Mouse (Mus musculus) small intestine, adult 2 months (tissue): ENCODE data around the gene Ttc22. TPM values are rescaled to one million over a fixed set of nuclear protein-coding genes. Genes with fewer than 3 reads are reported as not detected.

Experiments
- H3K27ac ChIP-seq: fragments of 200-500 bp; 2 replicates; pipeline ENCODE4 v1.5.1; 2012; ENCODE audit warnings: low read depth, low read length, control low read depth, inconsistent platforms; ENCODE audit not compliant: insufficient read depth
- H3K27me3 ChIP-seq: fragments of 200-500 bp; 2 replicates; pipeline ENCODE4 v1.6.1; 2012; ENCODE audit warnings: mild to moderate bottlenecking, moderate library complexity, low read length, inconsistent platforms; ENCODE audit not compliant: control insufficient read depth, insufficient read depth
- H3K36me3 ChIP-seq: fragments of 200-500 bp; 2 replicates; pipeline ENCODE4 v1.6.1; 2012; ENCODE audit warnings: mild to moderate bottlenecking, low read length, control low read depth, inconsistent platforms; ENCODE audit not compliant: control insufficient read depth, insufficient read depth
- H3K4me1 ChIP-seq: fragments of 200-500 bp; 2 replicates; pipeline ENCODE4 v1.6.1; 2012; ENCODE audit warnings: low read length, inconsistent platforms, mixed read lengths; ENCODE audit not compliant: control insufficient read depth, insufficient read depth, insufficient read length
- H3K4me3 ChIP-seq: fragments of 200-500 bp; 2 replicates; pipeline ENCODE4 v1.5.1; 2012; ENCODE audit warnings: low read depth, mild to moderate bottlenecking, control low read depth, inconsistent platforms, low read length, moderate library complexity
- CTCF ChIP-seq: fragments of 200-500 bp; IDR thresholded peaks from 2 replicates; pipeline ENCODE4 v1.5.1; 2012; ENCODE audit warnings: low read depth, mild to moderate bottlenecking, control low read depth, inconsistent platforms, low read length, moderate library complexity, mixed read lengths; ENCODE audit not compliant: insufficient replicate concordance, insufficient read length; ENCODE audit errors: extremely low read depth
- POLR2A ChIP-seq: fragments of 200-500 bp; IDR thresholded peaks from 2 replicates; pipeline ENCODE4 v1.6.1; 2012; ENCODE audit warnings: low read depth, mild to moderate bottlenecking, control low read depth, inconsistent platforms, low read length, moderate library complexity
- WGBS: fragments of 180-500 bp; shearing (Covaris S2); methylation state at CpG from one replicate; pipeline ENCODE4 v1.1.7; 2018; 5-methylcytosine and 5-hydroxymethylcytosine counted together
- polyA plus RNA-seq: library from polyadenylated mRNA; depleted of rRNA; stranded (reverse); fragments of >200 nt; gene quantifications from 2 replicates; pipeline ENCODE4 v1.2.3, GENCODE M21; 2012; rRNA removed

Gene Ttc22
- polyA plus RNA-seq, 1 experiment: 112 TPM

GRCm38 (mm10) chr4:106678442-106679118 lies 56.3 kb downstream of the Ttc22 start, which contains the start of gene Ttc4:
TSS of gene Ttc4 (minus strand) at chr4:106678944.
- peaks cover 26% of the 10 kb centered on the region for H3K36me3 ChIP-seq
- no peaks in the 10 kb centered on the region for H3K27me3 ChIP-seq
- H3K27ac ChIP-seq: peak within 1 kb of the TSS; percentile 2; the same call in 1 of the 2 replicates
- TF ChIP-seq CTCF: no peak
- peak; percentile 83 for TF ChIP-seq POLR2A
- H3K4me1 ChIP-seq: no peaks in the 10 kb centered on the region
- H3K4me3 ChIP-seq: peak within 1 kb of the TSS; percentile 79
- under 1% methylated on average over 43 of the region's 43 CpGs for WGBS

GRCm38 (mm10) chr4:106679152-106679551 lies 56.9 kb downstream of the Ttc22 start:
- Histone ChIP-seq H3K27me3 (no peaks in the 10 kb centered on the region), H3K27ac (no peak overlapping the region), H3K36me3 (peaks cover 23% of the 10 kb centered on the region), H3K4me3 (no peak overlapping the region), H3K4me1 (no peaks in the 10 kb centered on the region)
- 39% methylated on average over 3 of the region's 3 CpGs for WGBS
- no peak for TF ChIP-seq POLR2A
- TF ChIP-seq CTCF: no peak

GRCm38 (mm10) chr4:106680955-106681354 lies 58.7 kb downstream of the Ttc22 start:
- TF ChIP-seq CTCF (no peak), POLR2A (no peak)
- Histone ChIP-seq H3K4me3 (no peak overlapping the region), H3K27ac (no peak overlapping the region), H3K27me3 (no peaks in the 10 kb centered on the region), H3K36me3 (peaks cover 10% of the 10 kb centered on the region), H3K4me1 (peaks cover 2% of the 10 kb centered on the region; the same call in 1 of the 2 replicates)
- WGBS: 23% methylated on average over 2 of the region's 2 CpGs

GRCm38 (mm10) chr4:106688636-106689296 lies 66.5 kb downstream of the Ttc22 start:
- Histone ChIP-seq H3K27me3 (no peaks in the 10 kb centered on the region), H3K27ac (peak overlapping the region; percentile 77), H3K4me1 (peaks cover 7% of the 10 kb centered on the region; the same call in 1 of the 2 replicates), H3K4me3 (no peak overlapping the region), H3K36me3 (no peaks in the 10 kb centered on the region)
- no peak for TF ChIP-seq CTCF
- no peak for TF ChIP-seq POLR2A
- WGBS: 23% methylated on average over 3 of the region's 3 CpGs

Other genes starting within 250 kb of the Ttc22 start
- gene Pcsk9, start 158.1 kb upstream of the Ttc22 start, polyA plus RNA-seq: 3.0 and 17.7 TPM in 2 replicates
- gene Bsnd, start 130.1 kb upstream of the Ttc22 start, polyA plus RNA-seq: not detected in 2 replicates
- 61.3 and 205 TPM in 2 replicates for gene Dhcr24, start 61.4 kb upstream of the Ttc22 start, polyA plus RNA-seq
- not detected in 2 replicates for gene Lexm, start 5.2 kb upstream of the Ttc22 start, polyA plus RNA-seq
- gene Pars2, start 28.6 kb downstream of the Ttc22 start, polyA plus RNA-seq: 5.6 and 7.5 TPM in 2 replicates
- 16.9 and 41.4 TPM in 2 replicates for gene Ttc4, start 56.5 kb downstream of the Ttc22 start, polyA plus RNA-seq
- gene Mroh7, start 108.5 kb downstream of the Ttc22 start, polyA plus RNA-seq: 1.0 and 17.2 TPM in 2 replicates
- 1.4 and 449 TPM in 2 replicates for gene Fam151a, start 111.5 kb downstream of the Ttc22 start, polyA plus RNA-seq
- gene Acot11, start 182.6 kb downstream of the Ttc22 start, polyA plus RNA-seq: 24.9 and 32.1 TPM in 2 replicates